Mouse (Mus musculus) MEL (cell line): Measurements from ENCODE around the gene Slc7a5. TPM values are rescaled to one million over a fixed set of nuclear protein-coding genes. Genes with fewer than 3 reads are reported as not detected.
A peak's percentile ranks its signal among the peaks of the same experiment; 100 is the strongest.

Experiments
- DNase-seq: peaks from one replicate; pipeline ENCODE4 v3.0.0; 2011; ENCODE audit warnings: low read depth, low spot score
- H3K27ac ChIP-seq: 2 replicates; pipeline ENCODE4 v1.5.1; 2012; ENCODE audit warnings: low read depth, mild to moderate bottlenecking, control low read depth, low read length, moderate library complexity; ENCODE audit not compliant: control insufficient read depth
- H3K27me3 ChIP-seq, 2 experiments: fragments of 150-350 bp in 1 of 2; sonication (generic) in 1 of 2; 2 replicates each; pipeline ENCODE4 v1.6.1; 2012; ENCODE audit warnings: low read length in 2 of 2, mild to moderate bottlenecking in 2 of 2, improper control_type of control experiment in 1 of 2, moderate library complexity in 1 of 2; ENCODE audit not compliant: insufficient read depth in 2 of 2, control insufficient read depth in 1 of 2
- H3K36me3 ChIP-seq, 2 experiments: 2 replicates each; pipeline ENCODE4 v1.6.1; 2012 to 2014; ENCODE audit warnings: low read length in 2 of 2, improper control_type of control experiment in 1 of 2, inconsistent platforms in 1 of 2, mild to moderate bottlenecking in 1 of 2; ENCODE audit not compliant: insufficient read depth in 2 of 2, control insufficient read depth in 1 of 2
- H3K4me1 ChIP-seq, 2 experiments: fragments of 150-350 bp in 1 of 2; sonication (generic) in 1 of 2; 2 replicates each; pipeline ENCODE4 v1.6.1; 2012; ENCODE audit warnings: low read length in 2 of 2, improper control_type of control experiment in 1 of 2, mild to moderate bottlenecking in 1 of 2; ENCODE audit not compliant: insufficient read depth in 2 of 2, control insufficient read depth in 1 of 2
- H3K4me3 ChIP-seq, 2 experiments: fragments of 150-350 bp in 1 of 2; sonication (generic) in 1 of 2; 2 replicates each; pipeline ENCODE4 v1.5.1; 2012; ENCODE audit warnings: low read depth in 2 of 2, low read length in 2 of 2, mild to moderate bottlenecking in 2 of 2, moderate library complexity in 2 of 2, control low read depth in 1 of 2, improper control_type of control experiment in 1 of 2; ENCODE audit not compliant: control insufficient read depth in 1 of 2, insufficient read depth in 1 of 2
- H3K79me2 ChIP-seq: 2 replicates; pipeline ENCODE4 v1.6.1; 2012; ENCODE audit warnings: mild to moderate bottlenecking, low read length, moderate library complexity; ENCODE audit not compliant: control insufficient read depth, poor library complexity, insufficient read depth
- H3K9ac ChIP-seq: 2 replicates; pipeline ENCODE4 v1.6.1; 2012; ENCODE audit warnings: low read depth, mild to moderate bottlenecking, control low read depth, low read length, moderate library complexity; ENCODE audit not compliant: control insufficient read depth, poor library complexity, severe bottlenecking
- H3K9me3 ChIP-seq: fragments of 150-350 bp; sonication (generic); replicated peaks from 2 replicates; pipeline ENCODE4 v1.6.1; 2012; ENCODE audit warnings: mild to moderate bottlenecking, low read length, improper control_type of control experiment, moderate library complexity; ENCODE audit not compliant: insufficient read depth
- BHLHE40 ChIP-seq: IDR thresholded peaks from 2 replicates; pipeline ENCODE4 v1.6.1; 2012; ENCODE audit warnings: low read depth, mild to moderate bottlenecking, inconsistent platforms, low read length, improper control_type of control experiment, borderline replicate concordance
- CHD2 ChIP-seq: IDR thresholded peaks from 2 replicates; pipeline ENCODE4 v1.6.1; 2011; ENCODE audit warnings: low read length, improper control_type of control experiment
- CTCF ChIP-seq, 3 experiments: IDR thresholded peaks in 2 of 3; conservative IDR thresholded peaks in 1 of 3; 2 replicates each; pipeline ENCODE4 v1.5.1; 2011 to 2012; ENCODE audit warnings: low read length in 3 of 3, low read depth in 2 of 3, mild to moderate bottlenecking in 2 of 3, improper control_type of control experiment in 1 of 3, inconsistent platforms in 1 of 3, mixed read lengths in 1 of 3, moderate library complexity in 1 of 3; ENCODE audit not compliant: control insufficient read depth in 1 of 3, insufficient read depth in 1 of 3, poor library complexity in 1 of 3, severe bottlenecking in 1 of 3
- E2F4 ChIP-seq: IDR thresholded peaks from 2 replicates; pipeline ENCODE4 v1.6.1; 2011; ENCODE audit warnings: low read depth, low read length, improper control_type of control experiment, borderline replicate concordance
- ELF1 ChIP-seq: IDR thresholded peaks from 2 replicates; pipeline ENCODE4 v1.6.1; 2014; ENCODE audit warnings: low read depth, mild to moderate bottlenecking, inconsistent platforms, low read length, improper control_type of control experiment, moderate library complexity
- EP300 ChIP-seq, 2 experiments: IDR thresholded peaks; 2 replicates each; pipeline ENCODE4 v1.6.1; 2011; ENCODE audit warnings: improper control_type of control experiment in 2 of 2, low read length in 2 of 2, low read depth in 1 of 2, mild to moderate bottlenecking in 1 of 2
- ETS1 ChIP-seq: IDR thresholded peaks from 2 replicates; pipeline ENCODE4 v1.6.1; 2012; ENCODE audit warnings: low read depth, mild to moderate bottlenecking, inconsistent platforms, low read length, improper control_type of control experiment, moderate library complexity
- HCFC1 ChIP-seq: IDR thresholded peaks from 2 replicates; pipeline ENCODE4 v1.6.1; 2012; ENCODE audit warnings: low read depth, mild to moderate bottlenecking, inconsistent platforms, low read length, improper control_type of control experiment, moderate library complexity
- JUND ChIP-seq: IDR thresholded peaks from 2 replicates; pipeline ENCODE4 v1.6.1; 2011; ENCODE audit warnings: low read depth, mild to moderate bottlenecking, improper control_type of control experiment, low read length
- KAT2A ChIP-seq: conservative IDR thresholded peaks from 2 replicates; pipeline ENCODE4 v1.6.1; 2012; ENCODE audit warnings: low read depth, low read length, improper control_type of control experiment, inconsistent platforms
- MAFK ChIP-seq: IDR thresholded peaks from 2 replicates; pipeline ENCODE4 v1.6.1; 2011; ENCODE audit warnings: low read depth, mild to moderate bottlenecking, low read length, improper control_type of control experiment, borderline replicate concordance
- MAZ ChIP-seq: IDR thresholded peaks from 2 replicates; pipeline ENCODE4 v1.6.1; 2012; ENCODE audit warnings: low read depth, mild to moderate bottlenecking, inconsistent platforms, low read length, improper control_type of control experiment
- MEF2A ChIP-seq: IDR thresholded peaks from 2 replicates; pipeline ENCODE4 v1.6.1; 2014; ENCODE audit warnings: low read depth, mild to moderate bottlenecking, inconsistent platforms, low read length, improper control_type of control experiment; ENCODE audit not compliant: poor library complexity, insufficient replicate concordance, severe bottlenecking; ENCODE audit errors: extremely low read depth
- MXI1 ChIP-seq: IDR thresholded peaks from 2 replicates; pipeline ENCODE4 v1.6.1; 2011; ENCODE audit warnings: mild to moderate bottlenecking, low read depth, low read length, improper control_type of control experiment
- MYB ChIP-seq: IDR thresholded peaks from 2 replicates; pipeline ENCODE4 v1.6.1; 2011; ENCODE audit warnings: mild to moderate bottlenecking, low read depth, low read length, improper control_type of control experiment
- MYC ChIP-seq: IDR thresholded peaks from 2 replicates; pipeline ENCODE4 v1.6.1; 2011; ENCODE audit warnings: low read depth, mild to moderate bottlenecking, low read length, improper control_type of control experiment, moderate library complexity
- NELFE ChIP-seq: IDR thresholded peaks from 2 replicates; pipeline ENCODE4 v1.6.1; 2011; ENCODE audit warnings: low read depth, low read length, improper control_type of control experiment
- NRF1 ChIP-seq: IDR thresholded peaks from 2 replicates; pipeline ENCODE4 v1.6.1; 2014; ENCODE audit warnings: low read depth, mild to moderate bottlenecking, inconsistent platforms, low read length, improper control_type of control experiment, moderate library complexity; ENCODE audit not compliant: poor library complexity, insufficient read depth, severe bottlenecking
- POLR2A ChIP-seq, 2 experiments: IDR thresholded peaks; 2 replicates each; pipeline ENCODE4 v1.6.1; 2011 to 2012; ENCODE audit warnings: low read length in 2 of 2, mild to moderate bottlenecking in 2 of 2, control low read depth in 1 of 2, improper control_type of control experiment in 1 of 2, low read depth in 1 of 2, moderate library complexity in 1 of 2; ENCODE audit not compliant: control insufficient read depth in 1 of 2, insufficient read depth in 1 of 2, poor library complexity in 1 of 2
- POLR2AphosphoS2 ChIP-seq: IDR thresholded peaks from 2 replicates; pipeline ENCODE4 v1.6.1; 2011; ENCODE audit warnings: low read length, improper control_type of control experiment
- RAD21 ChIP-seq: IDR thresholded peaks from 2 replicates; pipeline ENCODE4 v1.6.1; 2011; ENCODE audit warnings: mild to moderate bottlenecking, low read depth, low read length, improper control_type of control experiment
- RCOR1 ChIP-seq: IDR thresholded peaks from 2 replicates; pipeline ENCODE4 v1.6.1; 2012; ENCODE audit warnings: low read depth, mild to moderate bottlenecking, inconsistent platforms, low read length, improper control_type of control experiment
- SIN3A ChIP-seq: IDR thresholded peaks from 2 replicates; pipeline ENCODE4 v1.6.1; 2012; ENCODE audit warnings: low read length, improper control_type of control experiment, inconsistent platforms
- SMC3 ChIP-seq: IDR thresholded peaks from 2 replicates; pipeline ENCODE4 v1.6.1; 2011; ENCODE audit warnings: low read depth, low read length, improper control_type of control experiment
- TAL1 ChIP-seq: IDR thresholded peaks from 2 replicates; pipeline ENCODE4 v1.6.1; 2012; ENCODE audit warnings: mild to moderate bottlenecking, inconsistent platforms, low read length, moderate library complexity, mixed read lengths
- TCF12 ChIP-seq: IDR thresholded peaks from 2 replicates; pipeline ENCODE4 v1.6.1; 2014; ENCODE audit warnings: low read depth, mild to moderate bottlenecking, inconsistent platforms, low read length, improper control_type of control experiment, moderate library complexity
- UBTF ChIP-seq: IDR thresholded peaks from 2 replicates; pipeline ENCODE4 v1.6.1; 2012; ENCODE audit warnings: low read depth, mild to moderate bottlenecking, inconsistent platforms, low read length, improper control_type of control experiment, moderate library complexity, borderline replicate concordance; ENCODE audit not compliant: insufficient read depth
- USF1 ChIP-seq: IDR thresholded peaks from 2 replicates; pipeline ENCODE4 v1.6.1; 2014; ENCODE audit warnings: low read depth, mild to moderate bottlenecking, inconsistent platforms, low read length, improper control_type of control experiment, moderate library complexity
- USF2 ChIP-seq, 2 experiments: IDR thresholded peaks; 2 replicates each; pipeline ENCODE4 v1.6.1; 2011 to 2012; ENCODE audit warnings: improper control_type of control experiment in 2 of 2, low read length in 2 of 2, borderline replicate concordance in 1 of 2, inconsistent platforms in 1 of 2, low read depth in 1 of 2, mild to moderate bottlenecking in 1 of 2; ENCODE audit not compliant: insufficient read depth in 1 of 2
- ZC3H11A ChIP-seq: IDR thresholded peaks from 2 replicates; pipeline ENCODE4 v1.6.1; 2012; ENCODE audit warnings: low read depth, mild to moderate bottlenecking, inconsistent platforms, low read length, improper control_type of control experiment
- ZKSCAN1 ChIP-seq: IDR thresholded peaks from 2 replicates; pipeline ENCODE4 v1.6.1; 2012; ENCODE audit warnings: low read depth, mild to moderate bottlenecking, inconsistent platforms, low read length, improper control_type of control experiment, moderate library complexity
- ZMIZ1 ChIP-seq: IDR thresholded peaks from 2 replicates; pipeline ENCODE4 v1.6.1; 2012; ENCODE audit warnings: low read depth, mild to moderate bottlenecking, inconsistent platforms, low read length, improper control_type of control experiment, moderate library complexity
- ZNF384 ChIP-seq: IDR thresholded peaks from 2 replicates; pipeline ENCODE4 v1.6.1; 2012; ENCODE audit warnings: low read depth, mild to moderate bottlenecking, inconsistent platforms, low read length, improper control_type of control experiment
- polyA plus RNA-seq, 2 experiments: library from polyadenylated mRNA; stranded (reverse) in 1 of 2; unstranded in 1 of 2; fragments of >175 nt in 1 of 2; fragments of >200 nt in 1 of 2; gene quantifications; 2 replicates each; pipeline versions ENCODE4 v1.2.1 to v1.2.4; 2012; ENCODE audit warnings: low replicate concordance in 2 of 2, low read depth in 1 of 2; ENCODE audit not compliant: insufficient read length in 2 of 2, insufficient read depth in 1 of 2, missing spikeins in 1 of 2
- total RNA-seq: library from RNA; depleted of rRNA; stranded (reverse); fragments of 300-350 nt; gene quantifications from 2 replicates; pipeline ENCODE4 v1.2.3, GENCODE M21; 2012

Gene Slc7a5
- total and polyA plus RNA-seq, 3 experiments = 55.0 to 263 (median 108) TPM

GRCm38 (mm10) chr8:121932668-121933520 is 25.4 kb upstream of the Slc7a5 start:
- no peak overlapping the region for H3K4me3 ChIP-seq
- no peak overlapping the region for H3K9ac ChIP-seq
- H3K4me1 ChIP-seq = peaks cover 5 to 8% of the 10 kb centered on the region in 2 experiments

GRCm38 (mm10) chr8:121932026-121932667 is 24.7 kb upstream of the Slc7a5 start:
- H3K27me3 ChIP-seq = no peaks in the 10 kb centered on the region
- H3K27ac ChIP-seq = no peak overlapping the region
- H3K36me3 ChIP-seq = peaks cover 0 to 6% of the 10 kb centered on the region in 2 experiments; a peak in 2 of 4 replicates
- no peak overlapping the region for H3K4me3 ChIP-seq
- DNase-seq = no peak
- H3K9ac ChIP-seq = no peak overlapping the region
- no peaks in the 10 kb centered on the region for H3K79me2 ChIP-seq
- peaks cover 5 to 8% of the 10 kb centered on the region in 2 experiments for H3K4me1 ChIP-seq
- no peaks in the 10 kb centered on the region for H3K9me3 ChIP-seq
- TF ChIP-seq UBTF (no peak), ZKSCAN1 (no peak), USF2 (IDR thresholded peaks at IDR 0.05; ENCODE audit: borderline replicate concordance in 1 of 2, insufficient read depth in 1 of 2, low read depth in 1 of 2, low read length in 2 of 2) (no peak), E2F4 (no peak), ETS1 (no peak), ZNF384 (no peak), MEF2A (no peak), TAL1 (no peak), NELFE (no peak), EP300 (IDR thresholded peaks at IDR 0.05; ENCODE audit: low read depth in 1 of 2, low read length in 2 of 2) (no peak), MXI1 (no peak), HCFC1 (no peak), KAT2A (no peak), POLR2AphosphoS2 (no peak), USF1 (no peak), CHD2 (no peak), MAZ (no peak), RAD21 (no peak)

More at GRCm38 (mm10) chr8:121932668-121933520, 25.4 kb upstream of the Slc7a5 start:
- no peak for TF ChIP-seq ZKSCAN1
- no peak for TF ChIP-seq RCOR1
- TF ChIP-seq POLR2A (IDR thresholded peaks at IDR 0.05; ENCODE audit: control insufficient read depth in 1 of 2, insufficient read depth in 1 of 2, low read depth in 1 of 2, low read length in 2 of 2, poor library complexity in 1 of 2) = no peak
- TF ChIP-seq CHD2 = no peak
- TF ChIP-seq ZMIZ1 = no peak
- TF ChIP-seq NRF1 = no peak
- no peak for TF ChIP-seq JUND
- TF ChIP-seq NELFE = no peak
- no peak for TF ChIP-seq ZC3H11A
- no peak for TF ChIP-seq MYC
- no peak for TF ChIP-seq ZNF384
- no peak for TF ChIP-seq MEF2A
- TF ChIP-seq EP300 (IDR thresholded peaks at IDR 0.05; ENCODE audit: low read depth in 1 of 2, low read length in 2 of 2) = no peak
- TF ChIP-seq TCF12 = no peak
- no peak for TF ChIP-seq MYB
- no peak for TF ChIP-seq ELF1
- no peak for TF ChIP-seq MXI1
- TF ChIP-seq CTCF (IDR thresholded peaks at IDR 0.05 in 2 of 3, conservative IDR thresholded peaks at IDR 0.05 in 1 of 3; ENCODE audit: control insufficient read depth in 1 of 3, insufficient read depth in 1 of 3, low read depth in 2 of 3, low read length in 3 of 3, poor library complexity in 1 of 3, severe bottlenecking in 1 of 3) = peak; percentile 13 to 51 (median 28); a peak in 3 of 6 replicates
- TF ChIP-seq SMC3 = peak; percentile 24; the same call in 1 of the 2 replicates
- TF ChIP-seq BHLHE40 = no peak
- no peak for TF ChIP-seq MAFK
- no peak for TF ChIP-seq MAZ
- no peak for TF ChIP-seq SIN3A
- no peak for TF ChIP-seq HCFC1
- TF ChIP-seq KAT2A = no peak
- peak; percentile 44 for TF ChIP-seq RAD21
- H3K79me2 ChIP-seq = no peaks in the 10 kb centered on the region
- H3K9me3 ChIP-seq = no peaks in the 10 kb centered on the region
- no peak overlapping the region for H3K27ac ChIP-seq
- H3K36me3 ChIP-seq = peaks cover 0 to 6% of the 10 kb centered on the region in 2 experiments; a peak in 2 of 4 replicates
- peak; percentile 45 for DNase-seq
- H3K27me3 ChIP-seq = no peaks in the 10 kb centered on the region
